Mouse (Mus musculus): Measurements from ENCODE around the gene Adarb1. TPM values are rescaled to one million over a fixed set of nuclear protein-coding genes. Genes with fewer than 3 reads are reported as not detected.
A peak's percentile ranks its signal among the peaks of the same experiment; 100 is the strongest.

Adarb1 gene
- polyA plus RNA-seq, 1 experiment from 2014 or later = 5.7 TPM

DNA sequence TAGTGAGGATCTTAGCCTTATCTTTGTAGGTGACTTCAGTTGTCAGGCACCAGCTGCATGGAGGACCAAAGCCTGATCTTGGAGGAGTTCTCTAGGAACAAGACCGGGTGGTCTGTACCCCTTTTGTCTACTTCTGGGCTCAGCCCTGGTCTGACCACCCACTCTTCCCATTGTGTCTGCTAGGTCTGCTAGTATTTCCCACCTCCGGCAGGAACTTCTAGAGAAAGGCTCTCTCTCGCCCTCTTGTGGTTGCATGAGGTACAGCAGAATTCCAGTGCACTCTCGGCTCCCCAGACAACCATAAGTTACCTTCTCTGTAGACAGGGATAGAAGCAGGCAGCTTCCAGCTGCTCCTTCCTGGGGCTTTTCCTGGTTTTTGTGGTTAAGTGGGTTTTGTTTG, 165.3 kb downstream of the Adarb1 start:
- no peak overlapping the region for H3K4me3 ChIP-seq
- H3K27ac ChIP-seq = no peak overlapping the region; the same call in 1 of the 2 replicates
- no peaks in the 10 kb centered on the region for H3K36me3 ChIP-seq
- peak; percentile 45; the same call in 1 of the 2 replicates for ATAC-seq (ENCODE audit: low FRiP score, low read depth)
- peaks cover 38% of the 10 kb centered on the region for H3K4me1 ChIP-seq
- no peak overlapping the region for H3K4me2 ChIP-seq (replicated peaks)
- 2% methylated on average over 4 of the region's 4 CpGs for WGBS
- H3K9me3 ChIP-seq = no peaks in the 10 kb centered on the region
- 0 out of 2 replicates have a peak overlapping the region, but pooled peaks have one; percentile 32 for H3K9ac ChIP-seq
- no peaks in the 10 kb centered on the region for H3K27me3 ChIP-seq

- Histone ChIP-seq H3K27ac (0 out of 2 replicates have a peak overlapping the region, but pooled peaks have one; percentile 3), H3K9ac (0 out of 2 replicates have a peak overlapping the region, but pooled peaks have one; percentile 32)
- ATAC-seq (ENCODE audit: low FRiP score, low read depth) = no peak
Measured at GRCm38 (mm10) chr10:77251784-77252539, 166.1 kb downstream of the Adarb1 start.

GRCm38 (mm10) chr10:77251223-77251783, 166.8 kb downstream of the Adarb1 start:
- no peaks in the 10 kb centered on the region for H3K27me3 ChIP-seq
- peaks cover 41% of the 10 kb centered on the region for H3K4me1 ChIP-seq
- 55% methylated on average over 18 of the region's 18 CpGs for WGBS
- peak overlapping the region; percentile 11; the same call in 1 of the 2 replicates for H3K4me2 ChIP-seq (replicated peaks)
- no peak overlapping the region for H3K4me3 ChIP-seq
- H3K9me3 ChIP-seq = no peaks in the 10 kb centered on the region
- no peaks in the 10 kb centered on the region for H3K36me3 ChIP-seq
- H3K27ac ChIP-seq = 0 out of 2 replicates have a peak overlapping the region, but pooled peaks have one; percentile 3
- no peak for ATAC-seq (ENCODE audit: low FRiP score, low read depth)
- no peak overlapping the region for H3K9ac ChIP-seq

More at GRCm38 (mm10) chr10:77251784-77252539, 166.1 kb downstream of the Adarb1 start:
- Histone ChIP-seq H3K4me1 (peaks cover 41% of the 10 kb centered on the region), H3K36me3 (no peaks in the 10 kb centered on the region), H3K9me3 (no peaks in the 10 kb centered on the region), H3K4me3 (no peak overlapping the region), H3K4me2 (replicated peaks) (no peak overlapping the region), H3K27me3 (no peaks in the 10 kb centered on the region)
- WGBS = 74% methylated on average over 18 of the region's 18 CpGs

DNA sequence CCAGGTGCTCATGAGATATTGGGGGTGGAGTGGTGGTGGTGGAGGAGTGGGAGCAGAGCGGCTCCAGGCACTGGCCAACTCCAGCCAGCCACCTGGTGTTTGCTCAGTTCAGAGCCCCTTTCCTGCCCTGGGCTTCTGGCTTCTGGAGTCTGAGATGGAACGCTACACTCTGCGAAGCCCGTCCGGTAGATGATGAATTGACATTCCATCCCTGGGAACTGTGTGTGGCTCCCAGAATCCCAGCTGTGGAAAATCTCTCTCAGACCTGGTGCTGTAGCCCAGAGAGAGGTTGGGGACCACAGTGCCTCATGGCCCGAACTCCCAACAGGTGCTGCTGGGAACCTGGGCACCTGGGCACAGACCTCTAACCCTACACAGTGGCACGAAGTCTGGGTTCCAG, 170.4 kb downstream of the Adarb1 start:
- Histone ChIP-seq H3K4me3 (no peak overlapping the region), H3K4me1 (peaks cover 34% of the 10 kb centered on the region), H3K9me3 (no peaks in the 10 kb centered on the region), H3K4me2 (replicated peaks) (no peak overlapping the region), H3K27me3 (no peaks in the 10 kb centered on the region), H3K27ac (no peak overlapping the region), H3K36me3 (no peaks in the 10 kb centered on the region), H3K9ac (no peak overlapping the region)
- 53% methylated on average over 7 of the region's 7 CpGs for WGBS
- ATAC-seq (ENCODE audit: low FRiP score, low read depth) = no peak

GRCm38 (mm10) chr10:77247048-77247447, 171.0 kb downstream of the Adarb1 start:
- no peak overlapping the region for H3K4me3 ChIP-seq
- WGBS = 83% methylated on average over 5 of the region's 5 CpGs
- no peak overlapping the region for H3K4me2 ChIP-seq (replicated peaks)
- H3K36me3 ChIP-seq = no peaks in the 10 kb centered on the region
- no peak for ATAC-seq (ENCODE audit: low FRiP score, low read depth)
- no peak overlapping the region for H3K9ac ChIP-seq
- H3K27me3 ChIP-seq = no peaks in the 10 kb centered on the region
- H3K9me3 ChIP-seq = no peaks in the 10 kb centered on the region
- H3K27ac ChIP-seq = no peak overlapping the region
- H3K4me1 ChIP-seq = peaks cover 27% of the 10 kb centered on the region

- Histone ChIP-seq H3K27ac (no peak overlapping the region), H3K27me3 (no peaks in the 10 kb centered on the region), H3K4me1 (peaks cover 10% of the 10 kb centered on the region), H3K4me2 (replicated peaks) (no peak overlapping the region), H3K9me3 (no peaks in the 10 kb centered on the region), H3K4me3 (no peak overlapping the region), H3K9ac (no peak overlapping the region), H3K36me3 (no peaks in the 10 kb centered on the region)
- WGBS = 89% methylated on average over 6 of the region's 6 CpGs
- ATAC-seq (ENCODE audit: low FRiP score, low read depth) = no peak
Measured at GRCm38 (mm10) chr10:77244777-77245176, 173.3 kb downstream of the Adarb1 start.

DNA sequence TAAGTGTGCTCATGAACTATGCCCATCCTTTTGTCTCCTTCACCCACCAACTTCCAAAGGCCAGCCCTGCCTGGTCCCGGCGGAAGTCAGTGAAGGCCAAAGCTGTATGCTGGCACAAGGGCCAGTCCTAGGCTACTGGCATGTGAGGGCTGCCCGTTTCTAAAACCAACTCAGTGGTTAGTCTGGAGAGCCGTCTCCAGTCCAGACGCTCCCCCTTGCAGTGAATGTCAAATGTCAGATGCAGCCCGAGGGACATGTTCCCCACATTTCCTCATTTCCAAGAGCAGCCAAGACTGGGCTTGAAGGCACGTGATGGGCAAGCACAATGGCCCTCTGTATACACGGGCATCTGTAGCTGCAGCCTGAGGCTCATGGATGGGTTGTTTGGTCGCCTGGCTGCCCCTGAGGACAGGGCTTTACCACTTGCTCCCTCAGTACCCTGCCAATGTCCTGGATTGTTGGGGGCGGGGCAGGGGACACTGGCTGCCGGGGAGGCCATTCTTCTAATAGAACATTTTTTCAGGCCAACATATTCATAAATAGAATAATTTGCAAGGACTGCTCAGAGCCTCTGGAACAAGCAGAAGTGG, 174.4 kb downstream of the Adarb1 start:
- H3K9ac ChIP-seq = no peak overlapping the region
- H3K4me2 ChIP-seq (replicated peaks) = no peak overlapping the region
- ATAC-seq (ENCODE audit: low FRiP score, low read depth) = no peak
- peaks cover 10% of the 10 kb centered on the region for H3K4me1 ChIP-seq
- no peaks in the 10 kb centered on the region for H3K36me3 ChIP-seq
- H3K27ac ChIP-seq = no peak overlapping the region
- H3K27me3 ChIP-seq = no peaks in the 10 kb centered on the region
- WGBS = 80% methylated on average over 11 of the region's 11 CpGs
- H3K9me3 ChIP-seq = no peaks in the 10 kb centered on the region
- no peak overlapping the region for H3K4me3 ChIP-seq

DNA sequence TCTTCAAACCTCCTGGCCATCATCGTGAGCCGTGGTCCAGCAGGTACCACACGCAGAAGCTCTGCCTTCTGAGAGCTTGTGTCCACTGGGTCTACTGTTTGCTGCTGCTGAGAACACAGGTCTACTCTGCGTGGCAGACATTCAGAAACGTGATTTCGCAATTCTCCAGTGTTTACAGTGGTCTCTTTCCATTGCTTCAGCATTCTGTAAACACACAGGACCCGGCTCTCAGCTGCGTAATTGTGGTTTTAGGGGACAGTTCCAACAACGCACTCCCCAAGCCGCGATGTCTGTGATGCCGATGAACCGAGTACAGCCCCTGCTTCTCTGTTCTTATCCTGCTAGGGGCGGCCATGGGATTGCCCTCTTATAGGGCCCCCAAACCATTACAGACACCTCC, 175.2 kb downstream of the Adarb1 start:
- WGBS = 84% methylated on average over 14 of the region's 14 CpGs
- Histone ChIP-seq H3K4me3 (no peak overlapping the region), H3K36me3 (no peaks in the 10 kb centered on the region), H3K27ac (no peak overlapping the region), H3K9ac (no peak overlapping the region), H3K4me1 (peaks cover 10% of the 10 kb centered on the region), H3K4me2 (replicated peaks) (no peak overlapping the region), H3K27me3 (no peaks in the 10 kb centered on the region), H3K9me3 (no peaks in the 10 kb centered on the region)
- no peak for ATAC-seq (ENCODE audit: low FRiP score, low read depth)

DNA sequence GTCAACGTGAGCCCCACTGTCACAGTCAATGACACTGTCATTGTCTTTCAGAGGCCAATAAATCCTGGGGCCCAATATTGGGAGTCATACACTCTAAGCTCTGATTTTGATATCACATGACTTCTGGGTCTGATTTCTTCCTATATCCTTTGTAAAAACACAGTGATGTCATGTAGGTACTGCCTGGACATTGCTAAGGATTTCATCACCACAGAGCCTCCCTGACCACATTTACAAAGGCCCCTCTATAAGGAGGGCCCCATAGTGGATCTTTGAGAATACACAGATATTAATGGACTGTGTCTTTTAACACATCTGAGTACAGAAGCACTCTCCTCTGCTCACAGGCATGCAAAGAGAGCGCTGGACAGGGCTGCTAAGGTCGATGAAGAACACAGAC, 175.7 kb downstream of the Adarb1 start:
- ATAC-seq (ENCODE audit: low FRiP score, low read depth) = no peak
- 87% methylated on average over 3 of the region's 3 CpGs for WGBS

GRCm38 (mm10) chr10:77240764-77241163, 177.3 kb downstream of the Adarb1 start:
- 86% methylated on average over 8 of the region's 8 CpGs for WGBS

More for the DNA sequence above, 175.7 kb downstream of the Adarb1 start:
- Histone ChIP-seq H3K27ac (no peak overlapping the region), H3K9ac (no peak overlapping the region), H3K4me3 (no peak overlapping the region), H3K27me3 (no peaks in the 10 kb centered on the region), H3K4me2 (replicated peaks) (no peak overlapping the region), H3K9me3 (no peaks in the 10 kb centered on the region), H3K4me1 (peaks cover 6% of the 10 kb centered on the region; the same call in 1 of the 2 replicates), H3K36me3 (no peaks in the 10 kb centered on the region)

More at GRCm38 (mm10) chr10:77240764-77241163, 177.3 kb downstream of the Adarb1 start:
- Histone ChIP-seq H3K4me2 (replicated peaks) (no peak overlapping the region), H3K9me3 (no peaks in the 10 kb centered on the region; the same call in 1 of the 2 replicates), H3K36me3 (no peaks in the 10 kb centered on the region), H3K27ac (no peak overlapping the region), H3K27me3 (no peaks in the 10 kb centered on the region), H3K4me3 (no peak overlapping the region), H3K4me1 (peaks cover 6% of the 10 kb centered on the region; the same call in 1 of the 2 replicates), H3K9ac (no peak overlapping the region)
- no peak for ATAC-seq (ENCODE audit: low FRiP score, low read depth)

Data from limb, embryonic 13.5 days (tissue).